Mouse (Mus musculus): ENCODE measurements at regions not wholly inside any gene's neighbourhood (a gene's known extent, or its start where the extent isn't known, plus 50 kb on each side); places are given as distances from the start of the nearest gene placed in this dataset.
A peak's percentile ranks its signal among the peaks of the same experiment; 100 is the strongest.

DNA sequence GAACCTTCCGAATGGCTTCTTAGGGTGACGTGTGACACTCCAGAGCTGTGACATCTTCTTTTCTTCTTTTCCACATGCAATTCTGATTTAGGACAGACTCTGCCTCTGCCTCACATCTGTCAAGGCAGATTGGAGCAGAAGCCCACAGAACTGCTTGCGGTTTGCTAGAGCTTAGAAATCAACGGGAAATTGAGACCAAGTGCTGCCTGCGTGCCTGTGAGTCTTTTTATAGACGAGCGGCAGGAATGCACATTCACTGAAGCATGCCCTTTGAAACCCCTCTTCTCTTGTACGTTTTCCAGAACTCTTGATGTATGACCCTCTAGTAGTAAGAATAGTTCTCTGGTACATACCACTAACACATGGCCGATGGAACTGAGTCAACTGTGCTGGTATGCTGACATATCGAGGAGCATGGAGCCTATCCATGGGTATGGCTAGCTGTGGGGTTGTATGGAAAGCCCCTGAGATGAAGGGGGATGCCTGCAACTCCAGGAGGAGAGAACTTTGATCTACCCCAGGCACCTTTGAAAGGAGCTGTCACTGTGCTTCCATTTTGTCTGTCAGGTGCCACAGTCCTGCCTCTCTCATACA lies 552.2 kb upstream of the Adamts16 start:
- intact Hi-C loops (cut with DNase I): no loop called here
- H3K27ac ChIP-seq: no peak overlapping the region
- TF ChIP-seq CTCF (IDR thresholded peaks at IDR 0.05) (no peak), EP300 (IDR thresholded peaks at IDR 0.05; ENCODE audit: insufficient read depth, low read depth, low read length) (no peak), POLR2A (IDR thresholded peaks at IDR 0.05; ENCODE audit: insufficient read depth, low read depth, low read length) (no peak)
- H3K27me3 ChIP-seq (ENCODE audit: control insufficient read depth, insufficient read depth, low read length): no peaks in the 10 kb centered on the region
- H3K79me2 ChIP-seq (replicated peaks; ENCODE audit: control insufficient read depth, insufficient read depth, low read length): no peaks in the 10 kb centered on the region
- no peak overlapping the region for H3K9ac ChIP-seq (ENCODE audit: low read depth, low read length)
- no peaks in the 10 kb centered on the region for H3K36me3 ChIP-seq (ENCODE audit: control insufficient read depth, insufficient read depth, low read length)
- H3K4me1 ChIP-seq (ENCODE audit: control insufficient read depth, insufficient read depth, low read length): no peaks in the 10 kb centered on the region; the same call in 1 of the 2 replicates
- WGBS: 60% methylated on average over 10 of the region's 10 CpGs
- no peak for DNase-seq
- no peak overlapping the region for H3K4me3 ChIP-seq

GRCm38 (mm10) chr13:71378641-71379040 lies 537.0 kb upstream of the Adamts16 start:
- peaks cover 2% of the 10 kb centered on the region; the same call in 1 of the 2 replicates for H3K36me3 ChIP-seq (ENCODE audit: control insufficient read depth, insufficient read depth, low read length)
- no peak for DNase-seq
- no peaks in the 10 kb centered on the region for H3K27me3 ChIP-seq (ENCODE audit: control insufficient read depth, insufficient read depth, low read length)
- no peak overlapping the region for H3K27ac ChIP-seq
- intact Hi-C loops (cut with DNase I): no loop called here
- TF ChIP-seq EP300 (IDR thresholded peaks at IDR 0.05; ENCODE audit: insufficient read depth, low read depth, low read length) (no peak), POLR2A (IDR thresholded peaks at IDR 0.05; ENCODE audit: insufficient read depth, low read depth, low read length) (no peak), CTCF (IDR thresholded peaks at IDR 0.05) (no peak)
- H3K4me3 ChIP-seq: no peak overlapping the region
- H3K4me1 ChIP-seq (ENCODE audit: control insufficient read depth, insufficient read depth, low read length): peaks cover 5% of the 10 kb centered on the region
- H3K9ac ChIP-seq (ENCODE audit: low read depth, low read length): no peak overlapping the region
- H3K79me2 ChIP-seq (replicated peaks; ENCODE audit: control insufficient read depth, insufficient read depth, low read length): no peaks in the 10 kb centered on the region
- WGBS: 72% methylated on average over 2 of the region's 2 CpGs

DNA sequence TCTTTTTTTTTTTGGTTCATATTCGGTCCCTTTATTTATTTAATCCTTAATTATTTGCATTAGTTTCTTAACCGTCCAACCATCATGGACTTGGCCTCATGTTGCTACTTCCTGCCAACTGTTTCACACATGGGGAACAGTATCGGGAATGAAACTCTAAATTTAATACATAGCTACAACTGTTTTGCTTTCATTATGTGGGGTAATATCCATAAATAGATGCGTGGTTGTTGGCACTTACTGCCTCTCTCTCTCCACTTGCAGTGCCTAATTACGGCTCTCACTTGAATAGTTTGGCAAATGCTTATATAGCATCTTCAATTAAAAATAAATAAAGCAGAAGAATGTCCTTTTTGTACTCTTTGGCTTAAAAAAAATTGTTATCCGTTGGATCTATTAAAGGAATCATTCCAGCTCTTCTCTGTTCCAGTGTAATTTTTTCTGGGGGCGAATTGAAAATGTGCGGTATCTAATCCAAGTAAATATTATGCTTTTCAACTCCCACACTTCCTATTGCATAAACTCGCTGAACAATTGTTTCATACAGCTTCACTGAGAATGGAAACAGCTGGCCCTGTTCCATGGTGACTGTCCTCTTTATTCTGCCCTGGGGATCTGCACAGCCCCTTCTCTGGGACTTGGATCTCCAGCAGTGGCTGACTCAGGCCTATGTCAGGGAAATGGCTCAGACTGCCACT lies 534.4 kb upstream of the Adamts16 start:
- Histone ChIP-seq H3K27ac (peak overlapping the region; percentile 20), H3K27me3 (ENCODE audit: control insufficient read depth, insufficient read depth, low read length) (no peaks in the 10 kb centered on the region), H3K79me2 (replicated peaks; ENCODE audit: control insufficient read depth, insufficient read depth, low read length) (no peaks in the 10 kb centered on the region), H3K4me1 (ENCODE audit: control insufficient read depth, insufficient read depth, low read length) (peaks cover 7% of the 10 kb centered on the region), H3K9ac (ENCODE audit: low read depth, low read length) (no peak overlapping the region), H3K36me3 (ENCODE audit: control insufficient read depth, insufficient read depth, low read length) (peaks cover 2% of the 10 kb centered on the region; the same call in 1 of the 2 replicates), H3K4me3 (no peak overlapping the region)
- WGBS: 12% methylated on average over 9 of the region's 9 CpGs
- peak; percentile 39 to 57 for DNase-seq
- intact Hi-C loops (cut with DNase I): no loop called here
- no peak for TF ChIP-seq EP300 (IDR thresholded peaks at IDR 0.05; ENCODE audit: insufficient read depth, low read depth, low read length)
- no peak for TF ChIP-seq CTCF (IDR thresholded peaks at IDR 0.05)
- no peak for TF ChIP-seq POLR2A (IDR thresholded peaks at IDR 0.05; ENCODE audit: insufficient read depth, low read depth, low read length)

- intact Hi-C loops (cut with DNase I): no loop called here
- Histone ChIP-seq H3K36me3 (ENCODE audit: control insufficient read depth, insufficient read depth, low read length) (peaks cover 2% of the 10 kb centered on the region; the same call in 1 of the 2 replicates), H3K4me3 (no peak overlapping the region), H3K27me3 (ENCODE audit: control insufficient read depth, insufficient read depth, low read length) (no peaks in the 10 kb centered on the region), H3K79me2 (replicated peaks; ENCODE audit: control insufficient read depth, insufficient read depth, low read length) (no peaks in the 10 kb centered on the region), H3K4me1 (ENCODE audit: control insufficient read depth, insufficient read depth, low read length) (peaks cover 6% of the 10 kb centered on the region; the same call in 1 of the 2 replicates), H3K27ac (no peak overlapping the region), H3K9ac (ENCODE audit: low read depth, low read length) (no peak overlapping the region)
- 35% methylated on average over 10 of the region's 10 CpGs for WGBS
- no peak for DNase-seq
- no peak for TF ChIP-seq CTCF (IDR thresholded peaks at IDR 0.05)
- TF ChIP-seq POLR2A (IDR thresholded peaks at IDR 0.05; ENCODE audit: insufficient read depth, low read depth, low read length): no peak
- TF ChIP-seq EP300 (IDR thresholded peaks at IDR 0.05; ENCODE audit: insufficient read depth, low read depth, low read length): no peak
Observed at GRCm38 (mm10) chr13:71372701-71373685, 531.4 kb upstream of the Adamts16 start.

GRCm38 (mm10) chr13:71369832-71370231 lies 528.2 kb upstream of the Adamts16 start:
- TF ChIP-seq CTCF (IDR thresholded peaks at IDR 0.05): no peak
- no peak for TF ChIP-seq EP300 (IDR thresholded peaks at IDR 0.05; ENCODE audit: insufficient read depth, low read depth, low read length)
- TF ChIP-seq POLR2A (IDR thresholded peaks at IDR 0.05; ENCODE audit: insufficient read depth, low read depth, low read length): no peak
- 66% methylated on average over 3 of the region's 3 CpGs for WGBS
- Histone ChIP-seq H3K27ac (no peak overlapping the region), H3K4me1 (ENCODE audit: control insufficient read depth, insufficient read depth, low read length) (peaks cover 6% of the 10 kb centered on the region; the same call in 1 of the 2 replicates), H3K79me2 (replicated peaks; ENCODE audit: control insufficient read depth, insufficient read depth, low read length) (no peaks in the 10 kb centered on the region), H3K27me3 (ENCODE audit: control insufficient read depth, insufficient read depth, low read length) (no peaks in the 10 kb centered on the region), H3K4me3 (no peak overlapping the region), H3K9ac (ENCODE audit: low read depth, low read length) (no peak overlapping the region), H3K36me3 (ENCODE audit: control insufficient read depth, insufficient read depth, low read length) (no peaks in the 10 kb centered on the region)
- intact Hi-C loops (cut with DNase I): no loop called here
- DNase-seq: no peak

All from heart, adult 2 months (tissue).